Mouse (Mus musculus): ENCODE results near the gene Cd200. TPM values are rescaled to one million over a fixed set of nuclear protein-coding genes. Genes with fewer than 3 reads are reported as not detected.
"Not testable (repeated sequence)": the region's sequence is repeated elsewhere in the genome, so short reads cannot be mapped to it uniquely, and the experiment has no call there.

Cd200 gene
- polyA plus RNA-seq, 1 experiment from 2014 or later: 27.6 TPM

GRCm38 (mm10) chr16:45376294-45376693 lies 32.6 kb downstream of the Cd200 start:
- no peaks in the 10 kb centered on the region for H3K4me1 ChIP-seq
- H3K4me3 ChIP-seq: no peak overlapping the region
- ATAC-seq (ENCODE audit: insufficient number of reproducible peaks, low FRiP score, low TSS enrichment, low read depth): no peak
- H3K27me3 ChIP-seq: no peaks in the 10 kb centered on the region
- no peaks in the 10 kb centered on the region for H3K9me3 ChIP-seq
- WGBS: 68% methylated on average over 4 of the region's 4 CpGs
- no peak overlapping the region for H3K27ac ChIP-seq
- H3K9ac ChIP-seq: no peak overlapping the region
- no peaks in the 10 kb centered on the region for H3K36me3 ChIP-seq
- H3K4me2 ChIP-seq: no peak overlapping the region

DNA sequence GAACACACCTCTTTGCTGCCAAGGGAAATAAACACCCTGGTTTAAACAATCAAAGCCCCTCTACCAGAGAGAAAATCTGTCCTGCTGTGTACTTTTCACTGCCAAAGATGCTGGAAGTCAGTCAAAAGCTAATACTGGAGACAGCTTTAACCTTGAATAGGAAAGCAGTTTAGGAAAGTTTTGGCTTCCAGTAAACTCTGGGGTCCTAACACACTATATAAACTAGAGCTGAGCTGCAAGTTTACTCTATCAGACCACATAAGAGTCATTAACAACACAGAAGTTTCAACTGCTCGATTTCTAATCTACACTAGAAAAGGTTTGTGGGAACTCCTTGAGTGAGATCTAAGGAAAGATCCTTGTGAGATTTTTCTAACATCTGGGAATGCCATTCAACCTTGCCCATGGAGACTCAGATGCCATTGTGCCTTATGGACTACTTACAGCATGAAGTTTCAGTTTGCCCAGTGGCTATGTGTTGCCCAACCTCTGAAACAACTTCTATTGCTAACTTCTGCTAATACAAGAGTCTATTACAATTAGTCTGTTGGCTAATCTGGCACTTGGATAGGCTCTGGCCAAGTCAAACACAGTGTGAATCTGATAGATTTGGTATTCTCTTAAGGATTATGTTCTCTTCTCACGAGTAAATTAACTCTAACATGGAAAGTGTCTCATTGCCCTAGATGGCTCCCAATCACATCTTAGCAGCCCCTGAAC lies 33.2 kb downstream of the Cd200 start:
- H3K4me3 ChIP-seq: no peak overlapping the region
- 53% methylated on average over 2 of the region's 2 CpGs for WGBS
- H3K27me3 ChIP-seq: no peaks in the 10 kb centered on the region
- H3K36me3 ChIP-seq: no peaks in the 10 kb centered on the region
- no peak overlapping the region for H3K27ac ChIP-seq
- H3K4me1 ChIP-seq: no peaks in the 10 kb centered on the region
- H3K9ac ChIP-seq: no peak overlapping the region
- ATAC-seq (ENCODE audit: insufficient number of reproducible peaks, low FRiP score, low TSS enrichment, low read depth): no peak
- H3K9me3 ChIP-seq: no peaks in the 10 kb centered on the region
- no peak overlapping the region for H3K4me2 ChIP-seq

DNA sequence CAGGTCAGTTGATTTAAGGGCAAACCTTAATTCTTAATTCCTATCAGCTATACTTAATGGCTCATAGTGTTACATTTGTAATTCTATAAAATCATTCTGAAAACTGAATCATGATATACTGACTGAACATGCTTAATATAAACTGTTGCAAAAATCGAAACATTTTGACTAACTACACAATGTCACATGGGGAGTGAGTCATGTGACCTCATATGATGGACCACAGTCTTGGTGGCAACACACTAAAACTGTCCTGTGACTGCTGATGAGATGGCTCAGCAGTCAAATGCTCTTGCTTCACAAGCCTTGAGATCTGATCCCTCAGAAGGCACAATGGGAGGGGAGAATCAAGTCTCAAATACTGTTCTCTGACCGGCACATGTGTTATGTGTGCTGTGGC lies 34.8 kb downstream of the Cd200 start:
- Histone ChIP-seq H3K4me3 (no peak overlapping the region), H3K27ac (no peak overlapping the region), H3K36me3 (no peaks in the 10 kb centered on the region), H3K4me2 (no peak overlapping the region), H3K4me1 (no peaks in the 10 kb centered on the region), H3K9ac (no peak overlapping the region), H3K27me3 (no peaks in the 10 kb centered on the region), H3K9me3 (no peaks in the 10 kb centered on the region)
- ATAC-seq (ENCODE audit: insufficient number of reproducible peaks, low FRiP score, low TSS enrichment, low read depth): no peak
- WGBS: 88% methylated on average over 2 of the region's 2 CpGs

- no peaks in the 10 kb centered on the region for H3K36me3 ChIP-seq
- no peak for ATAC-seq (ENCODE audit: insufficient number of reproducible peaks, low FRiP score, low TSS enrichment, low read depth)
- no peak overlapping the region for H3K4me3 ChIP-seq
- H3K9ac ChIP-seq: no peak overlapping the region
- 83% methylated on average over 1 of the region's 1 CpGs for WGBS
- H3K4me1 ChIP-seq: no peaks in the 10 kb centered on the region
- no peaks in the 10 kb centered on the region for H3K9me3 ChIP-seq
- H3K27me3 ChIP-seq: no peaks in the 10 kb centered on the region
- no peak overlapping the region for H3K27ac ChIP-seq
- H3K4me2 ChIP-seq: no peak overlapping the region
Observed at GRCm38 (mm10) chr16:45371076-45371475, 37.8 kb downstream of the Cd200 start.

GRCm38 (mm10) chr16:45369285-45369965 lies 39.4 kb downstream of the Cd200 start:
- H3K4me3 ChIP-seq: no peak overlapping the region
- H3K27me3 ChIP-seq: no peaks in the 10 kb centered on the region
- H3K9ac ChIP-seq: no peak overlapping the region
- H3K9me3 ChIP-seq: no peaks in the 10 kb centered on the region
- no peak overlapping the region for H3K27ac ChIP-seq
- H3K4me1 ChIP-seq: no peaks in the 10 kb centered on the region
- no peak for ATAC-seq (ENCODE audit: insufficient number of reproducible peaks, low FRiP score, low TSS enrichment, low read depth)
- no peak overlapping the region for H3K4me2 ChIP-seq
- WGBS: 67% methylated on average over 4 of the region's 4 CpGs
- H3K36me3 ChIP-seq: no peaks in the 10 kb centered on the region

- ATAC-seq (ENCODE audit: insufficient number of reproducible peaks, low FRiP score, low TSS enrichment, low read depth): no peak
- no peak overlapping the region for H3K27ac ChIP-seq
- WGBS: 74% methylated on average over 7 of the region's 7 CpGs
Observed at GRCm38 (mm10) chr16:45366111-45366510, 42.7 kb downstream of the Cd200 start.

DNA sequence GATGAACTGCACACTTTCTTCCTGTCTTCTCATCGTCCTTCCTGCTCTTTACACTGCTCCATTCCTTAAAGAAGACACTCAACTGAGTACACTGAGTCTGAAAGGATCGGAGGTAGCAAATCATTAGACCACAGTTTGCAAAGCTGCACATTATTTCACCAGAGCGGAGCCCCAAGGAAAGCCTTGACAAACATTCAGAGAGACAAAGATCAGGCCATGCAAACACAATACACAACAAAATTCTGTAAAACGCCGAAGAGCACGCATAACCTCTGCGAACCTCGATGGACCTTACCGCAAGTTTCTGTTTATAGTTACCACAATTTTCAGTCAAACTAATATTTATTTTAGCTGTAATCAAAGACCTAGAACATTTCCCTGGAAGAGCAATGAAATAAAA lies 43.5 kb downstream of the Cd200 start:
- H3K27ac ChIP-seq: no peak overlapping the region
- H3K4me1 ChIP-seq: no peaks in the 10 kb centered on the region
- no peak overlapping the region for H3K4me3 ChIP-seq
- no peak overlapping the region for H3K4me2 ChIP-seq
- WGBS: 77% methylated on average over 9 of the region's 9 CpGs
- H3K36me3 ChIP-seq: no peaks in the 10 kb centered on the region
- H3K27me3 ChIP-seq: no peaks in the 10 kb centered on the region
- no peak overlapping the region for H3K9ac ChIP-seq
- no peak for ATAC-seq (ENCODE audit: insufficient number of reproducible peaks, low FRiP score, low TSS enrichment, low read depth)
- no peaks in the 10 kb centered on the region for H3K9me3 ChIP-seq

More at GRCm38 (mm10) chr16:45366111-45366510, 42.7 kb downstream of the Cd200 start:
- Histone ChIP-seq H3K4me3 (no peak overlapping the region), H3K4me1 (no peaks in the 10 kb centered on the region), H3K4me2 (no peak overlapping the region), H3K36me3 (no peaks in the 10 kb centered on the region), H3K9ac (no peak overlapping the region), H3K9me3 (no peaks in the 10 kb centered on the region), H3K27me3 (no peaks in the 10 kb centered on the region)

DNA sequence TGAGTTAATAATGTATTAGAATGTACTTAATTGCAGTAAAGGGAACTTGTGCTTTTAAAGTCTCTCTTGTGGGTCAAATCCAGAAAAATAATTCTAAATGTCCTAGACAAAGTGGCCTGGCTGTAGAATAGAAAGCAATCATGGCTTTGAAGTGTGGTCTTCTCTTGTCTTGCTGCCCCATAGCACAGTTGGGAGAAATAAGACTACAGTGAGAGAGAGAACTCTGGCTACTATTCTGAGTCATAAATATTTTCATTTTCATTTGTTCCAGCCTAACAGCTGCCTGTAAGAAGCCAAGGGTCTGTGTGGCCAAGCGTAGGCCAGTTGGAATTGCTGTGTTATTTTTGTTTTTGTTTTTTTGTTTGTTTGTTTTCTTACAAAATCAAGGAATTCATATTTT lies 44.2 kb downstream of the Cd200 start:
- no peak overlapping the region for H3K4me3 ChIP-seq
- H3K27ac ChIP-seq: no peak overlapping the region
- H3K9me3 ChIP-seq: no peaks in the 10 kb centered on the region
- H3K36me3 ChIP-seq: no peaks in the 10 kb centered on the region
- H3K4me2 ChIP-seq: no peak overlapping the region
- WGBS: 67% methylated on average over 1 of the region's 1 CpGs
- no peak for ATAC-seq (ENCODE audit: insufficient number of reproducible peaks, low FRiP score, low TSS enrichment, low read depth)
- no peaks in the 10 kb centered on the region for H3K27me3 ChIP-seq
- H3K9ac ChIP-seq: no peak overlapping the region
- no peaks in the 10 kb centered on the region for H3K4me1 ChIP-seq

DNA sequence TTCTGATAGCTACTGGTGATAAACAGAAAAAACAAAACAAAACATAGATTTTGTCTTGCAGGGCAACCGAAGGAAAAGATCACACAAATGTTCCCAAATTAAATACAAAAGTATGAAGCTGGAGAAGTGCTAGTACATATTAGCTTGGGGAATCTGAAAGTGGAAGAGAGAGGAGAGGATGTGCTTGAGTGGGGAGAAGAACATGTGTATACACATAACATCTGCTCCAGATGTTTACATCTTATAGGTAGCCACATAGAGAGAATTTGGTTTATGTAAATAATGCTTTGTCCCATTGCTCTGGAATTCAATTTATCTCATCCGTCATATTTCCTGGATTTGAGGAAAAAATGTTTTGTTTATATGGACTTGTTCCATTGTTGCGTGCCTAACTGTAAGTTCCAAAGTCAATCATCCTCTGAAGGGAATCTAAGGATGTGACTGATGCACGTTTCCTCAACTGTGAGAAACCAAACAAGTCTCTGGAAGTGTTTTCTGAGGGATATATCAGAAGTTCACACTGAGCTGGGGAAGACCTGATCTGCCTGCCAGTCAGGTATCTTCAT lies 45.3 kb downstream of the Cd200 start:
- no peak overlapping the region for H3K4me2 ChIP-seq
- 81% methylated on average over 4 of the region's 4 CpGs for WGBS
- no peaks in the 10 kb centered on the region for H3K9me3 ChIP-seq
- ATAC-seq (ENCODE audit: insufficient number of reproducible peaks, low FRiP score, low TSS enrichment, low read depth): no peak
- no peak overlapping the region for H3K4me3 ChIP-seq
- H3K27me3 ChIP-seq: no peaks in the 10 kb centered on the region
- H3K9ac ChIP-seq: no peak overlapping the region
- H3K36me3 ChIP-seq: no peaks in the 10 kb centered on the region
- no peaks in the 10 kb centered on the region for H3K4me1 ChIP-seq
- no peak overlapping the region for H3K27ac ChIP-seq

GRCm38 (mm10) chr16:45361450-45361849 lies 47.4 kb downstream of the Cd200 start:
- Histone ChIP-seq H3K4me1 (no peaks in the 10 kb centered on the region), H3K4me2 (no peak overlapping the region), H3K4me3 (no peak overlapping the region), H3K36me3 (no peaks in the 10 kb centered on the region), H3K9me3 (no peaks in the 10 kb centered on the region), H3K27ac (no peak overlapping the region), H3K9ac (no peak overlapping the region), H3K27me3 (no peaks in the 10 kb centered on the region)
- ATAC-seq (ENCODE audit: insufficient number of reproducible peaks, low FRiP score, low TSS enrichment, low read depth): no peak

DNA sequence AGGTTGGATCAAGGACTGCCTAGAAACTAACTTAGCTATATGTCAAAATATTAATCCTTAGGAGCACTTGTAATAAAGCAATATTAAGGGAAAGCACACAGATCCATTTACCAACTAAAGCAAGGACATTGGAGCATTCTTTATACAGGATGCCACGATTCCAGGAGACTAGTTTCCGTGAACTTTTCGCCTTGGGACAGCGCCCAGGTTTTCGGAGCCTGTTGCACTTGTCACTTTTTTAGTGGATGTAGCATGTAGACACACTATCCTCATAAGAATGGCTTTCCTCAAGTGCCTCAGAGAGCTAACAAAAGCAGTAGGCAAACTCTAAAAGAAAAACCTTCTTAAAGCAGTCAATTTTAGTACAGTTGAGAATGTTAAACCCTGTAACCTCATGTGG lies 50.4 kb downstream of the Cd200 start:
- not testable (repeated sequence) for H3K4me3 ChIP-seq; H3K27me3 ChIP-seq; H3K9me3 ChIP-seq; H3K4me2 ChIP-seq; ATAC-seq (ENCODE audit: insufficient number of reproducible peaks, low FRiP score, low TSS enrichment, low read depth); H3K36me3 ChIP-seq; H3K4me1 ChIP-seq; H3K9ac ChIP-seq; H3K27ac ChIP-seq
- WGBS: 92% methylated on average over 5 of the region's 5 CpGs

GRCm38 (mm10) chr16:45357134-45357533 lies 51.7 kb downstream of the Cd200 start:
- no peak for ATAC-seq (ENCODE audit: insufficient number of reproducible peaks, low FRiP score, low TSS enrichment, low read depth)
- H3K4me2 ChIP-seq: no peak overlapping the region
- H3K4me1 ChIP-seq: no peaks in the 10 kb centered on the region
- no peak overlapping the region for H3K27ac ChIP-seq
- no peaks in the 10 kb centered on the region for H3K36me3 ChIP-seq
- H3K4me3 ChIP-seq: no peak overlapping the region
- H3K9ac ChIP-seq: no peak overlapping the region
- WGBS: 78% methylated on average over 1 of the region's 1 CpGs
- H3K27me3 ChIP-seq: no peaks in the 10 kb centered on the region
- H3K9me3 ChIP-seq: no peaks in the 10 kb centered on the region

Measured in limb, embryonic 15.5 days (tissue).